Mouse (Mus musculus) liver, postnatal 0 days (tissue): Measurements from ENCODE around the gene Ddx42. TPM values are rescaled to one million over a fixed set of nuclear protein-coding genes. Genes with fewer than 3 reads are reported as not detected.

ENCODE experiments used
- ATAC-seq: fragments of 200-750 bp; cut with Nextera tagmentation; 2 replicates; pipeline ENCODE4 v1.8.0; 2017; ENCODE audit warnings: mild to moderate bottlenecking, moderate library complexity
- DNase-seq: peaks from one replicate; pipeline ENCODE4 v3.0.0-alpha.2; 2016
- H3K27ac ChIP-seq: fragments of 300-500 bp; sonication (generic); 2 replicates; pipeline ENCODE4 v1.5.1; 2014; ENCODE audit warnings: antibody characterized with exemption, moderate library complexity, mild to moderate bottlenecking, low read depth
- H3K27me3 ChIP-seq: fragments of 300-500 bp; sonication (generic); 2 replicates; pipeline ENCODE4 v1.6.1; 2014; ENCODE audit warnings: low read length, control low read depth, mixed read lengths; ENCODE audit not compliant: insufficient read depth
- H3K36me3 ChIP-seq: fragments of 300-500 bp; sonication (generic); replicated peaks from 2 replicates; pipeline ENCODE4 v1.6.1; 2014; ENCODE audit warnings: mild to moderate bottlenecking, control low read depth, low read length, moderate library complexity, mixed read lengths; ENCODE audit not compliant: insufficient read depth
- H3K4me1 ChIP-seq: fragments of 300-500 bp; sonication (generic); 2 replicates; pipeline ENCODE4 v1.6.1; 2014; ENCODE audit warnings: antibody characterized with exemption, mild to moderate bottlenecking, control low read depth; ENCODE audit not compliant: insufficient read depth
- H3K4me2 ChIP-seq: fragments of 300-500 bp; sonication (generic); 2 replicates; pipeline ENCODE4 v1.6.1; 2014; ENCODE audit warnings: low read depth, mild to moderate bottlenecking, low read length, moderate library complexity, mixed read lengths
- H3K4me3 ChIP-seq: fragments of 300-500 bp; sonication (generic); 2 replicates; pipeline ENCODE4 v1.5.1; 2014; ENCODE audit warnings: low read depth, low read length
- H3K9ac ChIP-seq: fragments of 300-500 bp; sonication (generic); replicated peaks from 2 replicates; pipeline ENCODE4 v1.6.1; 2014; ENCODE audit warnings: mild to moderate bottlenecking, moderate library complexity
- H3K9me3 ChIP-seq: fragments of 300-500 bp; sonication (generic); 2 replicates; pipeline ENCODE4 v1.6.1; 2016; ENCODE audit warnings: mild to moderate bottlenecking, control low read depth, low read length, mixed read lengths
- CTCF ChIP-seq: sonication (generic); IDR thresholded peaks from 2 replicates; pipeline ENCODE4 v1.5.1; 2016; ENCODE audit warnings: antibody characterized with exemption, low read depth
- EP300 ChIP-seq: IDR thresholded peaks from 2 replicates; pipeline ENCODE4 v1.6.1; 2016; ENCODE audit warnings: antibody characterized with exemption, low read depth, mild to moderate bottlenecking
- WGBS: fragments of 180-500 bp; shearing (Covaris S2); extraction: QIAGEN DNeasy Blood & Tissue Kit; methylation state at CpG from one replicate; pipeline ENCODE4 v1.1.7; 2014; ENCODE audit not compliant: insufficient replicate concordance; 5-methylcytosine and 5-hydroxymethylcytosine counted together
- polyA plus RNA-seq: library from polyadenylated mRNA; unstranded; fragments of >200 nt; fragmentation: Nextera tagmentation; extraction: Ambion mirVana; gene quantifications from 2 replicates; pipeline ENCODE4 v1.2.1, GENCODE M21; 2015

Gene Ddx42
- polyA plus RNA-seq, 1 experiment from 2014 or later: 17.8 TPM

GRCm38 (mm10) chr11:106263963-106264362 is 47.2 kb downstream of the Ddx42 start:
- H3K27ac ChIP-seq: no peak overlapping the region
- peaks cover 15% of the 10 kb centered on the region for H3K4me1 ChIP-seq
- H3K36me3 ChIP-seq: peaks cover 73% of the 10 kb centered on the region
- ATAC-seq: no peak
- H3K9me3 ChIP-seq: no peaks in the 10 kb centered on the region
- H3K27me3 ChIP-seq: no peaks in the 10 kb centered on the region
- no peak for TF ChIP-seq EP300
- no peak overlapping the region for H3K4me3 ChIP-seq
- no peak overlapping the region for H3K4me2 ChIP-seq
- DNase-seq: no peak
- 80% methylated on average over 9 of the region's 9 CpGs for WGBS
- no peak overlapping the region for H3K9ac ChIP-seq

GRCm38 (mm10) chr11:106264988-106265387 is 48.3 kb downstream of the Ddx42 start:
- Histone ChIP-seq H3K4me1 (peaks cover 23% of the 10 kb centered on the region), H3K9me3 (no peaks in the 10 kb centered on the region), H3K9ac (no peak overlapping the region), H3K27ac (no peak overlapping the region), H3K36me3 (peaks cover 68% of the 10 kb centered on the region), H3K4me2 (no peak overlapping the region), H3K27me3 (no peaks in the 10 kb centered on the region), H3K4me3 (no peak overlapping the region)
- 91% methylated on average over 15 of the region's 15 CpGs for WGBS
- DNase-seq (no peak), ATAC-seq (no peak)
- no peak for TF ChIP-seq EP300
- TF ChIP-seq CTCF: no peak

- Histone ChIP-seq H3K4me3 (no peak overlapping the region), H3K9ac (no peak overlapping the region), H3K4me1 (peaks cover 29% of the 10 kb centered on the region), H3K4me2 (no peak overlapping the region), H3K36me3 (peaks cover 68% of the 10 kb centered on the region), H3K9me3 (no peaks in the 10 kb centered on the region), H3K27ac (no peak overlapping the region), H3K27me3 (no peaks in the 10 kb centered on the region)
- TF ChIP-seq CTCF: no peak
- TF ChIP-seq EP300: no peak
- 75% methylated on average over 4 of the region's 4 CpGs for WGBS
- DNase-seq: no peak
- ATAC-seq: no peak
Measured at GRCm38 (mm10) chr11:106265570-106265969, 48.8 kb downstream of the Ddx42 start.

GRCm38 (mm10) chr11:106266431-106266830 is 49.7 kb downstream of the Ddx42 start:
- H3K27ac ChIP-seq: no peak overlapping the region
- 90% methylated on average over 10 of the region's 10 CpGs for WGBS
- H3K4me2 ChIP-seq: no peak overlapping the region
- peaks cover 37% of the 10 kb centered on the region for H3K4me1 ChIP-seq
- no peaks in the 10 kb centered on the region for H3K9me3 ChIP-seq
- ATAC-seq (no peak), DNase-seq (no peak)
- H3K9ac ChIP-seq: no peak overlapping the region
- H3K36me3 ChIP-seq: peaks cover 60% of the 10 kb centered on the region
- no peak overlapping the region for H3K4me3 ChIP-seq
- H3K27me3 ChIP-seq: no peaks in the 10 kb centered on the region
- TF ChIP-seq EP300 (no peak), CTCF (no peak)

- 84% methylated on average over 15 of the region's 15 CpGs for WGBS
- H3K4me1 ChIP-seq: peaks cover 39% of the 10 kb centered on the region
- DNase-seq (peak; percentile 49), ATAC-seq (no peak)
- H3K4me2 ChIP-seq: no peak overlapping the region
- no peaks in the 10 kb centered on the region for H3K27me3 ChIP-seq
- no peaks in the 10 kb centered on the region for H3K9me3 ChIP-seq
- H3K27ac ChIP-seq: no peak overlapping the region
- H3K36me3 ChIP-seq: peaks cover 51% of the 10 kb centered on the region
- H3K9ac ChIP-seq: no peak overlapping the region
- no peak for TF ChIP-seq EP300
- TF ChIP-seq CTCF: no peak
- H3K4me3 ChIP-seq: no peak overlapping the region
Measured at GRCm38 (mm10) chr11:106267311-106267852, 50.7 kb downstream of the Ddx42 start.

- H3K4me3 ChIP-seq: no peak overlapping the region
- H3K4me1 ChIP-seq: peaks cover 39% of the 10 kb centered on the region
- peaks cover 46% of the 10 kb centered on the region for H3K36me3 ChIP-seq
- no peaks in the 10 kb centered on the region for H3K27me3 ChIP-seq
- no peak for TF ChIP-seq CTCF
- no peak for TF ChIP-seq EP300
- H3K4me2 ChIP-seq: peak overlapping the region; percentile 33; the same call in 1 of the 2 replicates
- H3K9me3 ChIP-seq: no peaks in the 10 kb centered on the region
- H3K27ac ChIP-seq: peak overlapping the region; percentile 60
- no peak overlapping the region for H3K9ac ChIP-seq
- DNase-seq: no peak
- 87% methylated on average over 5 of the region's 5 CpGs for WGBS
- no peak for ATAC-seq
Measured at GRCm38 (mm10) chr11:106267871-106268270, 51.1 kb downstream of the Ddx42 start.
